Mouse (Mus musculus): ENCODE measurements around the gene Wwc2. TPM values are rescaled to one million over a fixed set of nuclear protein-coding genes. Genes with fewer than 3 reads are reported as not detected.
A peak's percentile ranks its signal among the peaks of the same experiment; 100 is the strongest.

Gene Wwc2
- polyA plus RNA-seq, 1 experiment, result 18.6 TPM

- TF ChIP-seq POLR2A (IDR thresholded peaks at IDR 0.05; ENCODE audit: control insufficient read depth, low read depth, low read length) (no peak), CTCF (IDR thresholded peaks at IDR 0.05; ENCODE audit: control insufficient read depth, insufficient read depth, insufficient replicate concordance, low read depth, low read length) (no peak)
- Histone ChIP-seq H3K36me3 (ENCODE audit: control insufficient read depth, insufficient read depth, low read length) (no peaks in the 10 kb centered on the region), H3K4me1 (ENCODE audit: control insufficient read depth, insufficient read depth, low read length) (no peaks in the 10 kb centered on the region), H3K4me3 (ENCODE audit: control insufficient read depth, low read depth, low read length) (peak overlapping the region; percentile 91), H3K27me3 (ENCODE audit: control insufficient read depth, insufficient read depth, low read length) (no peaks in the 10 kb centered on the region), H3K27ac (ENCODE audit: control insufficient read depth, insufficient read depth, low read depth, low read length) (no peak overlapping the region)
Measured at GRCm38 (mm10) chr8:47819034-47819433, 171.7 kb downstream of the Wwc2 start.

GRCm38 (mm10) chr8:47811221-47811620 lies 179.5 kb downstream of the Wwc2 start:
- no peak for TF ChIP-seq CTCF (IDR thresholded peaks at IDR 0.05; ENCODE audit: control insufficient read depth, insufficient read depth, insufficient replicate concordance, low read depth, low read length)
- TF ChIP-seq POLR2A (IDR thresholded peaks at IDR 0.05; ENCODE audit: control insufficient read depth, low read depth, low read length), result no peak
- no peaks in the 10 kb centered on the region for H3K27me3 ChIP-seq (ENCODE audit: control insufficient read depth, insufficient read depth, low read length)
- H3K27ac ChIP-seq (ENCODE audit: control insufficient read depth, insufficient read depth, low read depth, low read length), result no peak overlapping the region
- no peak overlapping the region for H3K4me3 ChIP-seq (ENCODE audit: control insufficient read depth, low read depth, low read length)
- peaks cover 6% of the 10 kb centered on the region for H3K4me1 ChIP-seq (ENCODE audit: control insufficient read depth, insufficient read depth, low read length)
- H3K36me3 ChIP-seq (ENCODE audit: control insufficient read depth, insufficient read depth, low read length), result no peaks in the 10 kb centered on the region

GRCm38 (mm10) chr8:47810666-47811015 lies 180.1 kb downstream of the Wwc2 start:
- Histone ChIP-seq H3K4me3 (ENCODE audit: control insufficient read depth, low read depth, low read length) (peak overlapping the region; percentile 32), H3K4me1 (ENCODE audit: control insufficient read depth, insufficient read depth, low read length) (peaks cover 6% of the 10 kb centered on the region), H3K27me3 (ENCODE audit: control insufficient read depth, insufficient read depth, low read length) (no peaks in the 10 kb centered on the region), H3K27ac (ENCODE audit: control insufficient read depth, insufficient read depth, low read depth, low read length) (no peak overlapping the region), H3K36me3 (ENCODE audit: control insufficient read depth, insufficient read depth, low read length) (no peaks in the 10 kb centered on the region)
- TF ChIP-seq CTCF (IDR thresholded peaks at IDR 0.05; ENCODE audit: control insufficient read depth, insufficient read depth, insufficient replicate concordance, low read depth, low read length) (no peak), POLR2A (IDR thresholded peaks at IDR 0.05; ENCODE audit: control insufficient read depth, low read depth, low read length) (no peak)

GRCm38 (mm10) chr8:47809970-47810665 lies 180.6 kb downstream of the Wwc2 start:
- peaks cover 6% of the 10 kb centered on the region for H3K4me1 ChIP-seq (ENCODE audit: control insufficient read depth, insufficient read depth, low read length)
- H3K27me3 ChIP-seq (ENCODE audit: control insufficient read depth, insufficient read depth, low read length), result no peaks in the 10 kb centered on the region
- no peaks in the 10 kb centered on the region for H3K36me3 ChIP-seq (ENCODE audit: control insufficient read depth, insufficient read depth, low read length)
- H3K27ac ChIP-seq (ENCODE audit: control insufficient read depth, insufficient read depth, low read depth, low read length), result 0 out of 2 replicates have a peak overlapping the region, but pooled peaks have one; percentile 6
- no peak overlapping the region; the same call in 1 of the 2 replicates for H3K4me3 ChIP-seq (ENCODE audit: control insufficient read depth, low read depth, low read length)
- TF ChIP-seq CTCF (IDR thresholded peaks at IDR 0.05; ENCODE audit: control insufficient read depth, insufficient read depth, insufficient replicate concordance, low read depth, low read length) (no peak), POLR2A (IDR thresholded peaks at IDR 0.05; ENCODE audit: control insufficient read depth, low read depth, low read length) (peak; percentile 17; the same call in 1 of the 2 replicates)

- H3K4me3 ChIP-seq (ENCODE audit: control insufficient read depth, low read depth, low read length), result no peak overlapping the region
- no peaks in the 10 kb centered on the region for H3K36me3 ChIP-seq (ENCODE audit: control insufficient read depth, insufficient read depth, low read length)
- H3K27ac ChIP-seq (ENCODE audit: control insufficient read depth, insufficient read depth, low read depth, low read length), result no peak overlapping the region
- no peaks in the 10 kb centered on the region for H3K4me1 ChIP-seq (ENCODE audit: control insufficient read depth, insufficient read depth, low read length)
- H3K27me3 ChIP-seq (ENCODE audit: control insufficient read depth, insufficient read depth, low read length), result no peaks in the 10 kb centered on the region
- TF ChIP-seq POLR2A (IDR thresholded peaks at IDR 0.05; ENCODE audit: control insufficient read depth, low read depth, low read length) (no peak), CTCF (IDR thresholded peaks at IDR 0.05; ENCODE audit: control insufficient read depth, insufficient read depth, insufficient replicate concordance, low read depth, low read length) (no peak)
Measured at GRCm38 (mm10) chr8:47804262-47804661, 186.5 kb downstream of the Wwc2 start.

GRCm38 (mm10) chr8:47802349-47802748 lies 188.4 kb downstream of the Wwc2 start:
- H3K4me1 ChIP-seq (ENCODE audit: control insufficient read depth, insufficient read depth, low read length), result no peaks in the 10 kb centered on the region
- H3K4me3 ChIP-seq (ENCODE audit: control insufficient read depth, low read depth, low read length), result no peak overlapping the region
- H3K36me3 ChIP-seq (ENCODE audit: control insufficient read depth, insufficient read depth, low read length), result no peaks in the 10 kb centered on the region
- no peak overlapping the region for H3K27ac ChIP-seq (ENCODE audit: control insufficient read depth, insufficient read depth, low read depth, low read length)
- no peaks in the 10 kb centered on the region for H3K27me3 ChIP-seq (ENCODE audit: control insufficient read depth, insufficient read depth, low read length)
- TF ChIP-seq POLR2A (IDR thresholded peaks at IDR 0.05; ENCODE audit: control insufficient read depth, low read depth, low read length), result no peak
- no peak for TF ChIP-seq CTCF (IDR thresholded peaks at IDR 0.05; ENCODE audit: control insufficient read depth, insufficient read depth, insufficient replicate concordance, low read depth, low read length)

GRCm38 (mm10) chr8:47799438-47799837 lies 191.3 kb downstream of the Wwc2 start:
- no peaks in the 10 kb centered on the region for H3K4me1 ChIP-seq (ENCODE audit: control insufficient read depth, insufficient read depth, low read length)
- H3K36me3 ChIP-seq (ENCODE audit: control insufficient read depth, insufficient read depth, low read length), result no peaks in the 10 kb centered on the region
- no peak for TF ChIP-seq POLR2A (IDR thresholded peaks at IDR 0.05; ENCODE audit: control insufficient read depth, low read depth, low read length)
- no peak for TF ChIP-seq CTCF (IDR thresholded peaks at IDR 0.05; ENCODE audit: control insufficient read depth, insufficient read depth, insufficient replicate concordance, low read depth, low read length)
- no peaks in the 10 kb centered on the region for H3K27me3 ChIP-seq (ENCODE audit: control insufficient read depth, insufficient read depth, low read length)
- H3K4me3 ChIP-seq (ENCODE audit: control insufficient read depth, low read depth, low read length), result no peak overlapping the region
- H3K27ac ChIP-seq (ENCODE audit: control insufficient read depth, insufficient read depth, low read depth, low read length), result no peak overlapping the region
